Comparison of ENCODE assay signal across 14 mouse cellular contexts in genomic region chr2:131242929-131243328, GRCm38 (mm10).
"Had no signal": no experiment of that assay in that cellular context is flagged by ENCODE, and none has a peak within 500 bp of the region (broad histone marks: within the 10 kb centered on the region; RNA-seq: fewer than 3 reads in every experiment).

No protein-coding gene starts in this region.

- H3K4me2 ChIP-seq: kidney, embryonic 15.5 days; lung, embryonic 14.5 days; midbrain, embryonic 11.5 days had no signal

- H3K9me3 ChIP-seq: kidney, embryonic 15.5 days had no signal

- H3K4me1 ChIP-seq: kidney, embryonic 15.5 days had no signal

- ATAC-seq: intestine, postnatal 0 days; lung, postnatal 0 days had no signal

- H3K9ac ChIP-seq: kidney, embryonic 15.5 days; lung, embryonic 14.5 days had no signal

- H3K27me3 ChIP-seq: kidney, embryonic 15.5 days had no signal

- H3K4me3 ChIP-seq: kidney, embryonic 15.5 days had no signal

- H3K27ac ChIP-seq: kidney, embryonic 15.5 days; stomach, postnatal 0 days had no signal

- DNase-seq: kidney, adult 2 months; kidney, postnatal 10 days; kidney, postnatal 36 days; lung, embryonic 14.5 days; lung, postnatal 36 days; midbrain, embryonic 14.5 days; thymus, adult 2 months; thymus, postnatal 14 days; thymus, postnatal 4 days had no signal
